Mouse (Mus musculus) left cerebral cortex, adult 2 months (tissue): ENCODE results near the gene Med11. TPM values are rescaled to one million over a fixed set of nuclear protein-coding genes. Genes with fewer than 3 reads are reported as not detected.

Experiments used
- DNase-seq, 2 experiments: peaks; one replicate each; pipeline ENCODE4 v3.0.0; 2021 to 2022; ENCODE audit warnings: low spot score in 2 of 2, mixed read lengths in 1 of 2; ENCODE audit errors: extremely low spot score in 1 of 2
- H3K27ac ChIP-seq: fragments of 200-600 bp; 2 replicates; pipeline ENCODE4 v1.8.1; 2022
- H3K4me3 ChIP-seq: fragments of 200-600 bp; 2 replicates; pipeline ENCODE4 v1.8.1; 2022
- CTCF ChIP-seq: fragments of 200-600 bp; IDR thresholded peaks from 2 replicates; pipeline ENCODE4 v1.8.1; 2022; ENCODE audit warnings: antibody characterized with exemption, mild to moderate bottlenecking, moderate library complexity
- intact Hi-C: fragments of 180-260 bp; cut with DNase I; formaldehyde crosslinking; loops from one replicate; pipeline ENCODE4 v1.15.1; 2025
- microRNA-seq, 2 experiments: library from miRNA; unstranded; fragments of <30 nt; microRNA quantifications; one replicate each; pipeline ENCODE4 v1.2.0; 2021
- total RNA-seq, 2 experiments: library from RNA; stranded (reverse); gene quantifications; 2 replicates each; pipeline ENCODE4 v1.2.3; 2021

Med11 gene
- total RNA-seq, 2 experiments from 2014 or later: 13.2 to 14.8 TPM

DNA sequence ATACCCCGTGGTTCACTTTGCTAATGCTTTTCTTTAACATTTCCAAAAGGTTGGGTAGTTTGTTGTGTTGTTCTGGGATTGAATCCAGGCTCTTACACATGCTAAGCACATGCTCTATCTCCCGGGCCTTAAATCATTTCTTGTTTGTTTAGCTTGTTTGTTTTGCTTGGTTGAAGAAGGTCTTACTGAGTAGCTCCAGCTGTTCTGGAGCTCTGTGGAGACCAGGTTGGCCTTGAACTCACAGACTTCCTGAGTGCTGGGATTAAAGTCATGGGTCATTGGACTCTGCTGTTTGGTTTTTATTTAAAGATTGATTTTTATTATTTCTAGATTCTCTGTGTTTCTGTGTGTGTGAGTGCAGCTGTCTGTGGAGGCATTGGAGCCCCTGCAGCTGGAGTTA lies 33.8 kb downstream of the Med11 start:
- TF ChIP-seq CTCF: no peak
- intact Hi-C loops: no loop called here
- no peak for DNase-seq
- Histone ChIP-seq H3K27ac (no peak overlapping the region), H3K4me3 (no peak overlapping the region)

DNA sequence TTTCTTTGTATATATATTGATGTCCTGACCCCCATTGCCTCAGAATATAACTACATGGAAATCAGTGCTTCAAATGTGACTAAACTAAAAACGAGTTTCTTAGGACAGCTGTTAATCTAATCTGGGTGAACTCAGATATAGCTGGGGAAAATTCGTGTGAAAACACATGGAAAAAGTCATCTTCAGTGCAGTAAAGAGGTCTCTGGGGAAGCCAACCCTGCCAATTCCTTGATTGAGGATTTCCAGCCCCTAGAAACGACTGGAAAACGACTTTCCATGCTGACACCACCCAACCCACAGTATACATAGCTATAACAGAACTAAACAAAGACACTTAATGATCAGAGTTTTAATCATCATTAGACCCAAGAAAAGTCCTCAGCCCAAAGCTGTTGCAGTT lies 36.1 kb downstream of the Med11 start:
- Histone ChIP-seq H3K4me3 (no peak overlapping the region), H3K27ac (no peak overlapping the region)
- DNase-seq: no peak
- no peak for TF ChIP-seq CTCF
- intact Hi-C loops: no loop called here

DNA sequence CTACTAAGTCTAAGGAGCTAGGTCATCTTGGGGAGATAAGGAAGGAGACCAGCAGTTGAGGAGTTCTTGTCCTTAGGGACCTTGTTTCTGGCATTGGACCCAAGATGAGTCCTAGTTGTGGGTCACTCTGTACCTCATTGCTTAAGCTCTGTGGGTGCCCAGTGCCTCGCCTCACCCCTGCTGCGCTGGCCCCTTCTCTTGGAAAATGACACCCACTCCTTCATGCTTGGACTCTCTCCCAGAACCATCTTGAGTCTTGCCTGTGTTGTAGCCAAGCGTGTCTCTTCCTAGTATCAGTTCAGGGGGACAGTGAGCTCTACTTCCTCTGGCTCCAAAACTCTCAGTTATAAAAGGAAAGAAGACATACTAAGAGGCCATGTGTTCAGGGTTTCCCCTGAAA lies 37.4 kb downstream of the Med11 start:
- TF ChIP-seq CTCF: no peak
- intact Hi-C loops: no loop called here
- no peak for DNase-seq
- Histone ChIP-seq H3K4me3 (no peak overlapping the region), H3K27ac (no peak overlapping the region)

DNA sequence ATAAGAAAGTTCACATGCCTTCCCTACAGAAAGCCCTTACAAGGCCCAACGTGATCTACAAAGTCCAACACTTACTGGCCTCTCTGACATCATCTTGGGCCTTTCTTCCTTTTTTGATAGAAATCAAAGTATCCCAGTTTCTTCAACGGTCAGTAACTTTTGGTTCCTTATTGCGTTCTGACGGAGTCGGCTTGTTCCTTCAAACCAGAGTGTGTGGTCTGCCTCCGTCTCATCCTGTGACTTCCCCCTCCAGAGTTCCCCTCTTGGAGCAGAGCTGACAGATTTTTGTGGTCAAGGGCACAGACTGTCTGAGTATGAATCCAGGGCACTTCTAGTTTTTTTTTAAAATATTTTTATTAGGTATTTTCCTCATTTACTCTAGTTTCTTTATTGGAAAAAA lies 38.0 kb downstream of the Med11 start:
- DNase-seq: no peak
- no peak overlapping the region for H3K27ac ChIP-seq
- intact Hi-C loops: no loop called here
- no peak for TF ChIP-seq CTCF
- H3K4me3 ChIP-seq: no peak overlapping the region

DNA sequence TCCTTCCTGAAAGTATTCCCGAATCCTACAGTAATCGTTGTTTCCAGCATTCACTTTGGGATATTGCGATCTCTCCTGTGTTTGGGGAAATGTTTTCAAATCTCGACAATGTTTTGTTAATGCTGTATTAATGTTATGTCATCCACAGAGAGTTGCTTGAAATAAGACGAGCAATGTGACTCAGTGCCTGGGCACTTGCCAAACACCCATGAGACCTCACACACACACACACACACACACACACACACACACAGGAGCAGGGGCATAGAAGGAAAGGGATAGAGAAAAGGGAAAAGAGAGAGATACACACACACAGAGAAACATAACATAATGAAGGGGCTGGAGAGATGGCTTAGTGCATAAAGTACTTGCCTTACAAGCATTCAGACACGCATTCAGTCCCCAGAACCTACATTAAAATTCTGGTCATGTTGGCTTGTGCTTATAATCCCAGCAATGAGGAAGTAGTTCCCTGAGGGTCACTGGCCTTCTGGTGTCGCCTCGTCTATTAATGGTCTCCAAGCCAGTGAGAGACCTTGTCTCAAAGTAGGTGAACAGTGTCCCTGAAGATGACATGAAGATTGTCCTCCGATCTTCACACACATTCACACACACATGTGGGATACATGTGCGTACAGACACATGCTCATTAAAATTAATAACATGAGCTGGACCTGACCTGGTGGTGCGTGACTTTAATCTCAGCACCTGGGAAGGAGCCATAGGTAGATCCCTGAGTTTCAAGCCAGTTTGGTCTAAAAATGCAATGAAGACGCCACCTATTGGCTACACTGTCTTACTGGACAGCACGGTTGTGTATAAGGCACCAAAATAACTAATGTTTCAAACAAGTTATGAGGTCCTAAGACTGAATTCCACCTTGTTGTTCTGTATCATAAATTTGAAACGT lies 48.1 kb downstream of the Med11 start:
- intact Hi-C loops: no loop called here
- H3K27ac ChIP-seq: no peak overlapping the region
- H3K4me3 ChIP-seq: no peak overlapping the region
- TF ChIP-seq CTCF: peak; percentile 53
- DNase-seq: no peak

DNA sequence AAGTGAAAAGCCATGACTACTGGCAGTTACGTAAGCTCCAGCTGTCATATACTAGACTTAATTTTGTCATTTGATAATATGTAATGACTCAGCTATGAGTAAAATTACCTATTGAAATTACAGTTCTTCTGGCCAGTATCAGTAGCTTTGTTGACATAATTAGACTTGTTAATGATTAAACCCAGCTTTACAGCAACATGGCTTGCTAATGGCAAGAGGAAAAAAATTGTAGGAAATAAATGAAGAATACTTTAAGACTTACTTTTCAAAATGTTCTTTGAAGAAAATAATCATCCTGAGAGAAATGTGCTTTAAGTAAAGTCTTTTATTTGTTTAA lies 48.7 kb downstream of the Med11 start:
- no peak for DNase-seq
- intact Hi-C loops: no loop called here
- TF ChIP-seq CTCF: no peak
- Histone ChIP-seq H3K4me3 (no peak overlapping the region), H3K27ac (no peak overlapping the region)

- TF ChIP-seq CTCF: no peak
- DNase-seq: no peak
- Histone ChIP-seq H3K4me3 (no peak overlapping the region), H3K27ac (no peak overlapping the region)
- intact Hi-C loops: no loop called here
Observed at GRCm38 (mm10) chr11:70502018-70502417, 50.3 kb downstream of the Med11 start.

Small RNAs within 50 kb of the gene (microRNA-seq; reads per million reads assigned to microRNA genes)
- gene Mir7115: 2.2 to 4.5 reads per million in 2 experiments

Other genes with a start within 250 kb of the Med11 start
- 10 to 100 TPM; 35.7 to 36.9 TPM for gene Slc16a11, start 239.2 kb upstream of the Med11 start, total RNA-seq
- 10 to 100 TPM in 1 of 2 experiments, 1 to 10 TPM in 1; 7.5 to 10.5 TPM for gene Slc16a13, start 230.9 kb upstream of the Med11 start, total RNA-seq
- gene Bcl6b, start 222.1 kb upstream of the Med11 start, total RNA-seq: 1 to 10 TPM; 1.7 to 3.5 TPM
- 10 to 100 TPM; 45.5 to 51.2 TPM for gene 0610010K14Rik, start 214.0 kb upstream of the Med11 start, total RNA-seq
- 1 to 10 TPM; 4.9 to 5.3 TPM for gene Gm21988, start 212.1 kb upstream of the Med11 start, total RNA-seq
- 100 to 1,000 TPM; 241 to 270 TPM for gene Rnasek, start 212.1 kb upstream of the Med11 start, total RNA-seq
- gene Alox12, start 196.6 kb upstream of the Med11 start, total RNA-seq: under 1 TPM; 0.16 to 0.19 TPM
- under 1 TPM in 1 of 2 experiments, not detected in 1; 0.33 TPM for gene Alox12e, start 129.3 kb upstream of the Med11 start, total RNA-seq
- not detected for gene Alox15, start 99.9 kb upstream of the Med11 start, total RNA-seq
- 10 to 100 TPM; 34.6 to 36.2 TPM for gene Pelp1, start 41.9 kb upstream of the Med11 start, total RNA-seq
- gene Arrb2, start 19.3 kb upstream of the Med11 start, total RNA-seq: 10 to 100 TPM; 74.3 to 86.0 TPM
- gene Zmynd15, start 7.5 kb downstream of the Med11 start, total RNA-seq: under 1 TPM; 0.36 to 0.44 TPM
- gene Cxcl16, start 8.1 kb downstream of the Med11 start, total RNA-seq: 1 to 10 TPM; 1.2 to 1.4 TPM
- 1 to 10 TPM in 1 of 2 experiments, not detected in 1; 1.1 TPM for gene Tm4sf5, start 53.3 kb downstream of the Med11 start, total RNA-seq
- not detected for gene Vmo1, start 62.7 kb downstream of the Med11 start, total RNA-seq
- gene Gltpd2, start 67.3 kb downstream of the Med11 start, total RNA-seq: not detected
- gene Psmb6, start 73.4 kb downstream of the Med11 start, total RNA-seq: 100 to 1,000 TPM; 164 to 169 TPM
- not detected for gene Gm40193, start 81.0 kb downstream of the Med11 start, total RNA-seq
- 10 to 100 TPM; 12.8 to 13.6 TPM for gene Pld2, start 88.1 kb downstream of the Med11 start, total RNA-seq
- gene Mink1, start 111.0 kb downstream of the Med11 start, total RNA-seq: 100 to 1,000 TPM; 411 to 445 TPM
- gene 4930544D05Rik, start 163.9 kb downstream of the Med11 start, total RNA-seq: under 1 TPM; 0.61 TPM
- not detected for gene Chrne, start 167.3 kb downstream of the Med11 start, total RNA-seq
- not detected for gene Gp1ba, start 187.2 kb downstream of the Med11 start, total RNA-seq
- 10 to 100 TPM; 81.7 to 86.9 TPM for gene Rnf167, start 195.3 kb downstream of the Med11 start, total RNA-seq
- gene Slc25a11, start 195.6 kb downstream of the Med11 start, total RNA-seq: 100 to 1,000 TPM; 107 to 117 TPM
- gene Pfn1, start 202.7 kb downstream of the Med11 start, total RNA-seq: 100 to 1,000 TPM; 207 to 224 TPM
- gene Eno3, start 205.3 kb downstream of the Med11 start, total RNA-seq: 10 to 100 TPM in 1 of 2 experiments, 1 to 10 TPM in 1; 9.8 to 10.6 TPM
- gene Spag7, start 217.5 kb downstream of the Med11 start, total RNA-seq: 10 to 100 TPM; 52.2 to 56.7 TPM
- 100 to 1,000 TPM; 238 to 261 TPM for gene Camta2, start 236.2 kb downstream of the Med11 start, total RNA-seq
- gene Inca1, start 248.2 kb downstream of the Med11 start, total RNA-seq: 1 to 10 TPM; 1.8 to 3.0 TPM
- 10 to 100 TPM; 58.1 to 60.7 TPM for gene Kif1c, start 248.6 kb downstream of the Med11 start, total RNA-seq